Comparison of ENCODE assay signal across 23 mouse cellular contexts in genomic region chr13:56073186-56073585, GRCm38 (mm10).
DNase-seq lines count a peak whose midpoint lies in the region; ATAC-seq and TF ChIP-seq lines count a peak whose summit lies in the region.
"Had no signal": no experiment of that assay in that cellular context is flagged by ENCODE, and none has a peak within 500 bp of the region (broad histone marks: within the 10 kb centered on the region; RNA-seq: fewer than 3 reads in every experiment).

No protein-coding gene starts in this region.

- peaks cover 20% of the 10 kb centered on the region for H3K4me1 ChIP-seq in cerebellum, adult 2 months (ENCODE audit: control insufficient read depth, insufficient read depth, low read length)
- H3K4me1 ChIP-seq in liver, embryonic 12.5 days = no peaks in the 10 kb centered on the region

- TF ChIP-seq POLR2A in cerebellum, adult 2 months (IDR thresholded peaks at IDR 0.05; ENCODE audit: borderline replicate concordance, insufficient read depth, low read length) = no peak

- peaks cover 71% of the 10 kb centered on the region for H3K36me3 ChIP-seq in liver, embryonic 12.5 days

- no peak overlapping the region for H3K9ac ChIP-seq in liver, embryonic 12.5 days
- H3K9ac ChIP-seq: embryonic facial prominence, embryonic 13.5 days; forebrain, embryonic 12.5 days; heart, embryonic 15.5 days; hindbrain, embryonic 15.5 days had no signal

- no peaks in the 10 kb centered on the region for H3K9me3 ChIP-seq in liver, embryonic 12.5 days (replicated peaks)
- H3K9me3 ChIP-seq: embryonic facial prominence, embryonic 13.5 days; forebrain, embryonic 12.5 days; heart, embryonic 15.5 days; hindbrain, embryonic 10.5 days; hindbrain, embryonic 15.5 days had no signal

- no peak overlapping the region for H3K4me3 ChIP-seq in cerebellum, adult 2 months (replicated peaks; ENCODE audit: insufficient read depth, low read depth, low read length)
- H3K4me3 ChIP-seq in liver, embryonic 12.5 days = no peak overlapping the region
- H3K4me3 ChIP-seq: embryonic facial prominence, embryonic 13.5 days; forebrain, embryonic 12.5 days; heart, adult 2 months; heart, embryonic 15.5 days; hindbrain, embryonic 10.5 days; hindbrain, embryonic 15.5 days had no signal

- peak; percentile 27 for DNase-seq in cerebellum, adult 11-12 months
- no peak for DNase-seq in cerebellum, postnatal 4 days (ENCODE audit: low spot score in 2 of 2)
- peak; percentile 38 to 47 for DNase-seq in cerebellum, adult 2 months
- DNase-seq in cerebellum, adult 9-11 months = peak; percentile 34
- DNase-seq in cerebellum, postnatal 36 days = peak; percentile 28 to 35
- no peak for DNase-seq in c-Kit-positive CD71-positive TER-119-positive erythroid progenitor cells, embryonic 14.5 days (ENCODE audit: low spot score)
- DNase-seq: adrenal gland, postnatal 14 days; gastrocnemius, postnatal 10 days; heart, adult 2 months; heart, postnatal 14 days; kidney, adult 8-10 months had no signal

- no peak for ATAC-seq in liver, embryonic 12.5 days
- ATAC-seq: activated CD4-positive, CD25-positive, alpha-beta regulatory T cell, adult 4 months; inflammation-experienced regulatory T-cells, adult 6 months; intestine, postnatal 0 days; Patski had no signal

- TF ChIP-seq CTCF in cerebellum, adult 2 months (IDR thresholded peaks at IDR 0.05; ENCODE audit: borderline replicate concordance, insufficient read depth, low read depth, low read length) = no peak

- WGBS in cerebellum, adult 2 months = 64% methylated on average over 5 of the region's 5 CpGs
- WGBS in liver, embryonic 12.5 days (ENCODE audit: insufficient replicate concordance) = 79% methylated on average over 5 of the region's 5 CpGs

- no peak overlapping the region for H3K27ac ChIP-seq in cerebellum, adult 2 months (ENCODE audit: insufficient read depth, low read length)
- no peak overlapping the region for H3K27ac ChIP-seq in liver, embryonic 12.5 days
- H3K27ac ChIP-seq: embryonic facial prominence, embryonic 13.5 days; forebrain, embryonic 12.5 days; heart, adult 2 months; heart, embryonic 15.5 days; hindbrain, embryonic 10.5 days; hindbrain, embryonic 15.5 days had no signal

- no peaks in the 10 kb centered on the region for H3K27me3 ChIP-seq in cerebellum, adult 2 months (ENCODE audit: control insufficient read depth, insufficient read depth, low read length)
- no peaks in the 10 kb centered on the region for H3K27me3 ChIP-seq in liver, embryonic 12.5 days (replicated peaks)
- H3K27me3 ChIP-seq: CH12.LX; embryonic facial prominence, embryonic 13.5 days; forebrain, embryonic 12.5 days; heart, embryonic 15.5 days; hindbrain, embryonic 15.5 days; Patski had no signal

- H3K4me2 ChIP-seq in liver, embryonic 12.5 days = no peak overlapping the region
- H3K4me2 ChIP-seq: embryonic facial prominence, embryonic 13.5 days; forebrain, embryonic 12.5 days; heart, embryonic 11.5 days; heart, embryonic 15.5 days; hindbrain, embryonic 15.5 days had no signal

Comparison
In these comparisons a context has a peak if more than half of its experiments do, and no peak if none do; other contexts are left out.
1. DNase-seq: peak in cerebellum, adult 11-12 months (single experiment), cerebellum, adult 2 months (2 of 2), cerebellum, adult 9-11 months (single experiment) and cerebellum, postnatal 36 days (2 of 2); none in cerebellum, postnatal 4 days (0 of 2) and c-Kit-positive CD71-positive TER-119-positive erythroid progenitor cells, embryonic 14.5 days (single experiment).